Mouse (Mus musculus): ENCODE data around the gene Fam186b.

Gene Fam186b

DNA sequence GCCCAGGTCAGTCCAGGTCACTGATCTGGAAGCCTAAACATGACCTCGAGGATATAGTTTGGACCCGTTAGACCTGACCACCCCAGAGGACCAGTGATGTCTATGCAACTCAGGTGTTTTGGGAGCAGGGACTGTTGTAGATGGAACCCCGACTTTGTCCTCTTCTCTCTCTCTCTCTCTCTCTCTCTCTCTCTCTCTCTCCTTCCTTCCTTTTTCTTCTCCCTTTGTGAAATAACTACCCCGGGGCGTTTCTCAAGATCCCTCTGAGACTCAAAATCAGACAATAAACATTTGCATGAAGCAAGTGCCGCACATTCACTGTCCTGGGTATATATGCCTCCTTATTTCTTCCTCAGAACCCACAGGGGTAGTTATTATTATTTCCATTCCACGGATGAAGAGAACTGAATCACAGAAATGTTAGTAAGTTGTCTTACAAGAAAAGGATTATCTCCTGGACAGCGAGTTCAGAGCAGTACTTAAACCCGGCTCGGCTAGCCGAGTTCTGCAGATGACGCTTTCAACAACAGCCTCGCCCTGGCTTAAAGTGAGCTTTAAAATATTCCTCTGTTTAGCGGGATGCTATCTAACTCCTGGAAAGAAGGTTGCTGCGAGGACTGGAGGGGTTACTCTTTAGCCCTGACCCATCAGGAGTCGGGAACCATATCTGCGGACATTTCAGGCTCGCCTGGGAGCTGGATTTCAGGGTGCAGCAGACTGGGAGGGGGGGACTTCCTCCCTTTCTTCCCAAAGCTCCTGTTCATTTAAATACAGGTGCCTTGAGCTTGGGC is 72.7 kb downstream of the Fam186b start:
- no peak for DNase-seq

GRCm38 (mm10) chr15:99221315-99221952 is 74.3 kb downstream of the Fam186b start:
- no peak for DNase-seq

Measured in right cerebral cortex, postnatal 14 days (tissue).